10 mouse cellular contexts compared by ENCODE assay signal in genomic region chr7:96400411-96400810, GRCm38 (mm10).
DNase-seq lines count a peak whose midpoint lies in the region; ATAC-seq and TF ChIP-seq lines count a peak whose summit lies in the region.
"Had no signal": no experiment of that assay in that cellular context is flagged by ENCODE, and none has a peak within 500 bp of the region (broad histone marks: within the 10 kb centered on the region; RNA-seq: fewer than 3 reads in every experiment).

No protein-coding gene starts in this region.

- H3K9me3 ChIP-seq in heart, embryonic 10.5 days, result no peaks in the 10 kb centered on the region
- no peaks in the 10 kb centered on the region for H3K9me3 ChIP-seq in neural tube, embryonic 14.5 days (ENCODE audit: control insufficient read depth, low read length)
- no peaks in the 10 kb centered on the region for H3K9me3 ChIP-seq in kidney, embryonic 14.5 days (ENCODE audit: control insufficient read depth, low read length)
- no peaks in the 10 kb centered on the region for H3K9me3 ChIP-seq in liver, postnatal 0 days (ENCODE audit: low read length)

- no peaks in the 10 kb centered on the region for H3K36me3 ChIP-seq in heart, embryonic 10.5 days
- H3K36me3 ChIP-seq in neural tube, embryonic 14.5 days (ENCODE audit: control insufficient read depth, insufficient read depth, low read length), result no peaks in the 10 kb centered on the region
- H3K36me3 ChIP-seq in kidney, embryonic 14.5 days (ENCODE audit: control insufficient read depth, insufficient read depth, low read length), result no peaks in the 10 kb centered on the region
- no peaks in the 10 kb centered on the region for H3K36me3 ChIP-seq in liver, postnatal 0 days (replicated peaks; ENCODE audit: insufficient read depth, low read length)

- H3K4me2 ChIP-seq in neural tube, embryonic 14.5 days (ENCODE audit: low read depth, low read length), result no peak overlapping the region
- H3K4me2 ChIP-seq in kidney, embryonic 14.5 days (replicated peaks; ENCODE audit: low read depth, low read length), result no peak overlapping the region
- no peak overlapping the region for H3K4me2 ChIP-seq in liver, postnatal 0 days (ENCODE audit: low read depth, low read length)

- H3K4me1 ChIP-seq in heart, embryonic 10.5 days, result 0 out of 2 replicates have a peak, but pooled peaks cover 4% of the 10 kb centered on the region
- H3K4me1 ChIP-seq in neural tube, embryonic 14.5 days (ENCODE audit: control insufficient read depth, insufficient read depth, low read length), result no peaks in the 10 kb centered on the region
- peaks cover 5% of the 10 kb centered on the region; the same call in 1 of the 2 replicates for H3K4me1 ChIP-seq in kidney, embryonic 14.5 days (ENCODE audit: control insufficient read depth, insufficient read depth, low read length)
- no peaks in the 10 kb centered on the region for H3K4me1 ChIP-seq in liver, postnatal 0 days (ENCODE audit: insufficient read depth)

- no peak overlapping the region for H3K27ac ChIP-seq in heart, embryonic 10.5 days
- no peak overlapping the region for H3K27ac ChIP-seq in neural tube, embryonic 14.5 days (ENCODE audit: low read depth, low read length)
- H3K27ac ChIP-seq in kidney, embryonic 14.5 days (ENCODE audit: low read depth, low read length), result no peak overlapping the region
- no peak overlapping the region for H3K27ac ChIP-seq in liver, postnatal 0 days (ENCODE audit: low read depth)
- H3K27ac ChIP-seq: macrophage had no signal

- peak; percentile 38; the same call in 1 of the 2 replicates for ATAC-seq in neural tube, embryonic 14.5 days (ENCODE audit: low read depth)
- peak; percentile 92 for ATAC-seq in kidney, embryonic 14.5 days (ENCODE audit: low FRiP score, low TSS enrichment)
- no peak for ATAC-seq in liver, postnatal 0 days

- TF ChIP-seq EP300 in liver, postnatal 0 days (IDR thresholded peaks at IDR 0.05; ENCODE audit: low read depth), result no peak

- peaks cover 4% of the 10 kb centered on the region; the same call in 1 of the 2 replicates for H3K27me3 ChIP-seq in heart, embryonic 10.5 days (ENCODE audit: insufficient read depth, poor library complexity, severe bottlenecking)
- H3K27me3 ChIP-seq in neural tube, embryonic 14.5 days (ENCODE audit: control insufficient read depth, insufficient read depth, low read length), result no peaks in the 10 kb centered on the region
- no peaks in the 10 kb centered on the region for H3K27me3 ChIP-seq in kidney, embryonic 14.5 days (ENCODE audit: control insufficient read depth, insufficient read depth, low read length)
- H3K27me3 ChIP-seq in liver, postnatal 0 days (ENCODE audit: insufficient read depth, low read length), result no peaks in the 10 kb centered on the region

- no peak for TF ChIP-seq CTCF in liver, postnatal 0 days (IDR thresholded peaks at IDR 0.05; ENCODE audit: low read depth)

- 20% methylated on average over 11 of the region's 11 CpGs for WGBS in heart, embryonic 10.5 days
- 39% methylated on average over 11 of the region's 11 CpGs for WGBS in neural tube, embryonic 14.5 days
- WGBS in kidney, embryonic 14.5 days, result 30% methylated on average over 11 of the region's 11 CpGs
- WGBS in liver, postnatal 0 days (ENCODE audit: insufficient replicate concordance), result 74% methylated on average over 11 of the region's 11 CpGs

- peak; percentile 83 for DNase-seq in heart, embryonic 10.5 days (ENCODE audit: low spot score)
- DNase-seq in heart, adult 9 months (ENCODE audit: low spot score in 2 of 2), result no peak
- DNase-seq in neural tube, embryonic 10.5 days (ENCODE audit: extremely low spot score, low spot score), result no peak
- peak; percentile 64 for DNase-seq in retina, embryonic 14.5 days (ENCODE audit: low spot score)
- no peak for DNase-seq in adrenal gland, postnatal 4 days (ENCODE audit: low spot score in 2 of 2)
- DNase-seq in liver, postnatal 0 days, result no peak
- DNase-seq: gastrocnemius, postnatal 10 days had no signal

- H3K9ac ChIP-seq in neural tube, embryonic 14.5 days (replicated peaks; ENCODE audit: low read depth, low read length), result no peak overlapping the region
- H3K9ac ChIP-seq in kidney, embryonic 14.5 days (ENCODE audit: low read depth, low read length), result no peak overlapping the region
- H3K9ac ChIP-seq in liver, postnatal 0 days (replicated peaks), result no peak overlapping the region

- H3K4me3 ChIP-seq in heart, embryonic 10.5 days, result no peak overlapping the region
- H3K4me3 ChIP-seq in neural tube, embryonic 14.5 days (ENCODE audit: low read depth, low read length), result no peak overlapping the region
- no peak overlapping the region for H3K4me3 ChIP-seq in kidney, embryonic 14.5 days (ENCODE audit: low read length)
- no peak overlapping the region for H3K4me3 ChIP-seq in liver, postnatal 0 days (ENCODE audit: low read depth, low read length)

Comparison
In these comparisons a context has a peak if more than half of its experiments do, and no peak if none do; other contexts are left out.
1. DNase-seq: peak in heart, embryonic 10.5 days (single experiment) and retina, embryonic 14.5 days (single experiment); none in heart, adult 9 months (0 of 2), neural tube, embryonic 10.5 days (single experiment), adrenal gland, postnatal 4 days (0 of 2) and liver, postnatal 0 days (single experiment).